Mouse (Mus musculus): ENCODE measurements at regions not wholly inside any gene's neighbourhood (a gene's known extent, or its start where the extent isn't known, plus 50 kb on each side); places are given as distances from the start of the nearest gene placed in this dataset.

DNA sequence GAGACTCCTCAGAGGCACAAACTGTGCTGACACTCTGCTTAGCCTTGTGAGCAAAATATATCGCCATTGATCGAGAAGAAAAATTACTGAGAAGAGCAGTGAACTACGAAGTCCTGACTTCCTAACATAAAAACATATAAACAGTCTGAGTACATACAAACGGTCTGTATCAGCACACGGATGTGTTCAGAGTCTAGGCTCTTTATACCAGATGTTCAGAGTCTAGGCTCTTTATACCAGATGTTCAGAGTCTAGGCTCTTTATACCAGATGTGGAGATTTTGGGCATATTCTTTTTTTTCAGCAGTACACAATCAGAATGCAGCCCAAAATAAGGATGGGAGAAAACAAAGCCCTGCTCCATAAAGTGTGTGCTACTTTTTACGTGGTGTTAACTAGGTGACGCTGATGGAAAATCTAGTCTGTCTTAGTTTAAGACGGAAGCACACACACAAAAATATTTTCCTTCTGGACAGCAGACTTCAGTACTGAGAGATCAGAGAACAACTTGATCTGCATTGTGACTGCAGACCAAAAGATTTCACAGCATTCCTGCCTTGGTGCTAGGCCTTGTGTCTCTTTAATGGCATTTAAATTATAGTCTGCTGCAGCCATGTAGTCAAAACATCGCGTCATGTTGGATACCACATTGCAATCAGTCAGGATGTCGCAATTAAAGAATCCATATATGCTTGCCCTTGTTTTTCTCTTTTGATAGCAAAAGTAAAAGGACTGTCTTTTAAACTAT is 233.6 kb downstream of the Ptprc start:
- H3K9me3 ChIP-seq (ENCODE audit: control insufficient read depth, insufficient read depth, low read depth, low read length) = no peaks in the 10 kb centered on the region
- H3K4me1 ChIP-seq (ENCODE audit: control insufficient read depth in 2 of 2, insufficient read depth in 2 of 2, low read length in 2 of 2, poor library complexity in 1 of 2) = no peaks in the 10 kb centered on the region
- no peak overlapping the region for H3K9ac ChIP-seq (ENCODE audit: insufficient read depth, low read depth, low read length, poor library complexity, severe bottlenecking)
- TF ChIP-seq ZC3H11A (IDR thresholded peaks at IDR 0.05; ENCODE audit: borderline replicate concordance, low read depth, low read length) = no peak
- no peak for TF ChIP-seq ZNF384 (IDR thresholded peaks at IDR 0.05; ENCODE audit: low read depth, low read length)
- TF ChIP-seq CHD2 (IDR thresholded peaks at IDR 0.05; ENCODE audit: low read depth, low read length) = no peak
- TF ChIP-seq HCFC1 (IDR thresholded peaks at IDR 0.05; ENCODE audit: borderline replicate concordance, insufficient read depth, low read length) = no peak
- no peak for TF ChIP-seq MAFK (IDR thresholded peaks at IDR 0.05; ENCODE audit: insufficient read depth, low read depth, low read length)
- H3K4me3 ChIP-seq (ENCODE audit: insufficient read depth in 1 of 2, low read depth in 1 of 2, low read length in 2 of 2, poor library complexity in 1 of 2, severe bottlenecking in 1 of 2) = no peak overlapping the region
- no peak overlapping the region for H3K27ac ChIP-seq (ENCODE audit: insufficient read depth, low read depth, low read length, poor library complexity, severe bottlenecking)
- DNase-seq (ENCODE audit: low read depth, low spot score) = no peak
- in situ Hi-C loops (cut with MboI; ENCODE audit: low sequenced_read_pairs in 2 of 2, unreplicated experiment in 2 of 2) = no loop called here
- no peaks in the 10 kb centered on the region for H3K36me3 ChIP-seq (ENCODE audit: control insufficient read depth, insufficient read depth, low read length, poor library complexity, severe bottlenecking)

DNA sequence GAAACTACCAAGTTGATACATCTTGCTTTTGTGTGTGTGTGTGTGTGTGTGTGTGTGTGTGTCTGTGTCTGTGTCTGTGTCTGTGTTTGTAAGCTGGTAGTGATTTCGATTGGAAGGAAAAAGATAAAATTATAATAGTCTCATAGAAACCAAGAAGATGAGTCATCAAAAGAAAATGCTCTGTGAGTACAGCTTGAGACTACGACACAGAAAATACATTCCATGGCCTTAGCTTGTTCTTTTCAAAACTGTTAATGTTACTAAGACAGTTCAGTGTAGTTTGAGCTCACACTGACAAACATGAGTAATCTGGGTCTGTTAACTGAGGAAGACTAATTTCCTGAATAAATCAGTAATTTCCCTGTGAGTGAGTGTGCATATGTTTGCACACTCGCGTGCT is 239.8 kb downstream of the Ptprc start:
- no peak for TF ChIP-seq ZNF384 (IDR thresholded peaks at IDR 0.05; ENCODE audit: low read depth, low read length)
- no peak for TF ChIP-seq ZC3H11A (IDR thresholded peaks at IDR 0.05; ENCODE audit: borderline replicate concordance, low read depth, low read length)
- Histone ChIP-seq H3K9ac (ENCODE audit: insufficient read depth, low read depth, low read length, poor library complexity, severe bottlenecking) (no peak overlapping the region), H3K9me3 (ENCODE audit: control insufficient read depth, insufficient read depth, low read depth, low read length) (no peaks in the 10 kb centered on the region), H3K36me3 (ENCODE audit: control insufficient read depth, insufficient read depth, low read length, poor library complexity, severe bottlenecking) (no peaks in the 10 kb centered on the region), H3K27ac (ENCODE audit: insufficient read depth, low read depth, low read length, poor library complexity, severe bottlenecking) (no peak overlapping the region), H3K4me1 (ENCODE audit: control insufficient read depth in 2 of 2, insufficient read depth in 2 of 2, low read length in 2 of 2, poor library complexity in 1 of 2) (no peaks in the 10 kb centered on the region), H3K4me3 (ENCODE audit: insufficient read depth in 1 of 2, low read depth in 1 of 2, low read length in 2 of 2, poor library complexity in 1 of 2, severe bottlenecking in 1 of 2) (no peak overlapping the region)
- in situ Hi-C loops (cut with MboI; ENCODE audit: low sequenced_read_pairs in 2 of 2, unreplicated experiment in 2 of 2) = no loop called here
- no peak for DNase-seq (ENCODE audit: low read depth, low spot score)

DNA sequence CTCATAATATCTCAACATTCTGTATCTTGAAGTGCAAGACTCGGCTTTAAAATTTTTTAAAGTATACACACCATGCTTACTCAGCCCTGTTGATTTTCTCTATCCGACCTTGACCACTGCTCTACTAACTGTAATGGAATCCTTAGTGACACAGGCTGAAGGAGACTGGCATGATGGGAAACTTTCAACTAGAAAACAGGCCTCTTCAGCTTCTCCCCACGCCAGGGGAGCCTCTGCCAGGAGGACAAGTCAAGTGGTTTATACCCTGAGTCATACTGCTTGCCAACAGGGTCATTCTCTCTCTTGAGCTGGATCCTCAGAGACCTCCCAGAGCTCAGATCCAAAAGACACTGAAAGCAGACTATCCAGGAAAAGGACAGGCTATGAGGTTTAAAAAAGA is 245.7 kb downstream of the Ptprc start:
- in situ Hi-C loops (cut with MboI; ENCODE audit: low sequenced_read_pairs in 2 of 2, unreplicated experiment in 2 of 2) = no loop called here
- H3K4me3 ChIP-seq (ENCODE audit: insufficient read depth in 1 of 2, low read depth in 1 of 2, low read length in 2 of 2, poor library complexity in 1 of 2, severe bottlenecking in 1 of 2) = no peak overlapping the region
- no peak for TF ChIP-seq ZC3H11A (IDR thresholded peaks at IDR 0.05; ENCODE audit: borderline replicate concordance, low read depth, low read length)
- H3K9me3 ChIP-seq (ENCODE audit: control insufficient read depth, insufficient read depth, low read depth, low read length) = no peaks in the 10 kb centered on the region
- DNase-seq (ENCODE audit: low read depth, low spot score) = no peak
- no peaks in the 10 kb centered on the region for H3K4me1 ChIP-seq (ENCODE audit: control insufficient read depth in 2 of 2, insufficient read depth in 2 of 2, low read length in 2 of 2, poor library complexity in 1 of 2)
- no peak overlapping the region for H3K27ac ChIP-seq (ENCODE audit: insufficient read depth, low read depth, low read length, poor library complexity, severe bottlenecking)
- no peaks in the 10 kb centered on the region for H3K36me3 ChIP-seq (ENCODE audit: control insufficient read depth, insufficient read depth, low read length, poor library complexity, severe bottlenecking)
- no peak overlapping the region for H3K9ac ChIP-seq (ENCODE audit: insufficient read depth, low read depth, low read length, poor library complexity, severe bottlenecking)

DNA sequence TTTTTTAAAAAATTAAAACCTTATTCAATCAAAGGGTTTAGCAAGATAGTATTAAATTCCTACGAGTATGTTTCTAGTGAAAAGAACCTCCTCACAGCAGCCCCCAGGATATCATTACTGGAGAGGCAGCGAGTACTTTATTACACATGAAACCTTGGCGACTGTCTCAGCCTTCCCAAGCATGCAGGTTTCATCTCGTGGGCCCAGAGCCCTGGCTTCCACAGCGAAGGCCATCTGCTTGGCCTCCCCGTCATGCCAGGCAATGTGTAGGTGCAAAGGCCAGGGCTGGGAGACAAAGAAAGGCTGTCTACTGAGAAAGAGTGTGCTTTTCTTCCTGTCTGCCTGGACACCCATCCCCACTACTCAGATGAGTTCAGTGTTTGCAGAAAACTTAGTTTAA is 247.0 kb downstream of the Ptprc start:
- no peak overlapping the region for H3K9ac ChIP-seq (ENCODE audit: insufficient read depth, low read depth, low read length, poor library complexity, severe bottlenecking)
- no peaks in the 10 kb centered on the region for H3K36me3 ChIP-seq (ENCODE audit: control insufficient read depth, insufficient read depth, low read length, poor library complexity, severe bottlenecking)
- H3K4me1 ChIP-seq (ENCODE audit: control insufficient read depth in 2 of 2, insufficient read depth in 2 of 2, low read length in 2 of 2, poor library complexity in 1 of 2) = no peaks in the 10 kb centered on the region
- no peak overlapping the region for H3K27ac ChIP-seq (ENCODE audit: insufficient read depth, low read depth, low read length, poor library complexity, severe bottlenecking)
- no peak for DNase-seq (ENCODE audit: low read depth, low spot score)
- TF ChIP-seq ZNF384 (IDR thresholded peaks at IDR 0.05; ENCODE audit: low read depth, low read length) = no peak
- in situ Hi-C loops (cut with MboI; ENCODE audit: low sequenced_read_pairs in 2 of 2, unreplicated experiment in 2 of 2) = no loop called here
- H3K4me3 ChIP-seq (ENCODE audit: insufficient read depth in 1 of 2, low read depth in 1 of 2, low read length in 2 of 2, poor library complexity in 1 of 2, severe bottlenecking in 1 of 2) = no peak overlapping the region
- H3K9me3 ChIP-seq (ENCODE audit: control insufficient read depth, insufficient read depth, low read depth, low read length) = no peaks in the 10 kb centered on the region

DNA sequence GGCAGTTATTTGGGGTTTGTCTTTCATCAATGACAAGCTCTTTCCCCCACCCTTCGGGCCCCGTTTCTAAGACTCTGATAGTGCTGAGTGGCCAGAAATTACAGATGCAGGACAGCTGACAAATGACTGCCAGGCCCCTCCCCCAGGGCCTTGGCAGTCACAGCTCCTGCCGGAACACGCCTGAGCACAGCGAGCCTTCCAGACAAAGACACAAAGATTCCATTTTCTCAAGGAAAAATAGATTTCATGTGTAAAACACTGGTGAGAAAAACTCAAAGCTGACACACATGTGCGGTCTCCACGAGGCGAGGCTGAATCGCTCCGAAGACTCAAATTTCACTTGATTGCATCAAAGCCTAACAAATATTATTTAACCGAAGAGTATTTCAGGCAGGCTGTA is 247.6 kb downstream of the Ptprc start:
- H3K36me3 ChIP-seq (ENCODE audit: control insufficient read depth, insufficient read depth, low read length, poor library complexity, severe bottlenecking) = no peaks in the 10 kb centered on the region
- no peak overlapping the region for H3K4me3 ChIP-seq (ENCODE audit: insufficient read depth in 1 of 2, low read depth in 1 of 2, low read length in 2 of 2, poor library complexity in 1 of 2, severe bottlenecking in 1 of 2)
- no peak overlapping the region for H3K27ac ChIP-seq (ENCODE audit: insufficient read depth, low read depth, low read length, poor library complexity, severe bottlenecking)
- H3K9me3 ChIP-seq (ENCODE audit: control insufficient read depth, insufficient read depth, low read depth, low read length) = no peaks in the 10 kb centered on the region
- DNase-seq (ENCODE audit: low read depth, low spot score) = no peak
- TF ChIP-seq MAFK (IDR thresholded peaks at IDR 0.05; ENCODE audit: insufficient read depth, low read depth, low read length) = peak; percentile 59
- no peak for TF ChIP-seq ZNF384 (IDR thresholded peaks at IDR 0.05; ENCODE audit: low read depth, low read length)
- no peak for TF ChIP-seq CHD2 (IDR thresholded peaks at IDR 0.05; ENCODE audit: low read depth, low read length)
- no peak for TF ChIP-seq ZC3H11A (IDR thresholded peaks at IDR 0.05; ENCODE audit: borderline replicate concordance, low read depth, low read length)
- no peaks in the 10 kb centered on the region for H3K4me1 ChIP-seq (ENCODE audit: control insufficient read depth in 2 of 2, insufficient read depth in 2 of 2, low read length in 2 of 2, poor library complexity in 1 of 2)
- H3K9ac ChIP-seq (ENCODE audit: insufficient read depth, low read depth, low read length, poor library complexity, severe bottlenecking) = no peak overlapping the region
- in situ Hi-C loops (cut with MboI; ENCODE audit: low sequenced_read_pairs in 2 of 2, unreplicated experiment in 2 of 2) = no loop called here

All from ES-E14 (cell line).